Mouse (Mus musculus): ENCODE data around the gene Dph5.

- TF ChIP-seq EP300 (IDR thresholded peaks at IDR 0.05; ENCODE audit: low read depth) (no peak), CTCF (IDR thresholded peaks at IDR 0.05; ENCODE audit: low read depth) (no peak)
These were observed 41.9 kb upstream of the Dph5 start for GRCm38 (mm10) chr3:115845724-115846123.

Measured in liver, embryonic 14.5 days (tissue).